Mouse (Mus musculus): ENCODE measurements at regions not wholly inside any gene's neighbourhood (a gene's known extent, or its start where the extent isn't known, plus 50 kb on each side); places are given as distances from the start of the nearest gene placed in this dataset.

DNA sequence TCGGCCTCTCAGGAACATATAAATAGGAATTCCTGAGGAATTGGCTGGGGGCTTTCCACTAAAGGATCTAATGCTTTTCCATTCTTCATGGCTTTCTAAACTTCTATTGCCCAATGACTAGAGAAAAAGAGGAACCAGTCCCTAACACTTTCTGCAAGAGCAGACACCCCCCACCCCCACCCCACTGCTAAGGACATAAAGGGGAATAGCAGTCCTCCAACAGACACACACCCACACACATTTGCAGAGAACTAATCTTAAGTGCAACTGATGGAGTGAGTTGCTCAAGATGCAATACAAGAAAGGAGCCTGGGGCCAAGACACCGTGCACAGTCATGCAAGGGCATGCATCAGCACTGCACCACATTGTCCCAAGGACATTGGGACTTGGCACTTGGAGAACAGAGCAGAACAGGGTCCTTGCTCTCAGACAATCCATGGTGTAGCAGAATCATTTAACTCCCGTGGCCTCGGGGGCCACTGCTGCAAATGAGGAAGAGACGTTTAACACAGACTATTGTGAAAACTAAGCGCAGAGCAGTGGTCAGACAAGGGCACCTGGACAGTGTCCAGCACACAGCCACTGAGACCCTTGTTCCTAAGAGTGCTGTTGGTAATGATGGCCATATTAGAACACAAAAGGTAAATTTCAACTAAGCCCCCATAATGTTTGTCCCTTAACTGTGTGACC lies 161.1 kb downstream of the Xpnpep1 start:
- DNase-seq: no peak

DNA sequence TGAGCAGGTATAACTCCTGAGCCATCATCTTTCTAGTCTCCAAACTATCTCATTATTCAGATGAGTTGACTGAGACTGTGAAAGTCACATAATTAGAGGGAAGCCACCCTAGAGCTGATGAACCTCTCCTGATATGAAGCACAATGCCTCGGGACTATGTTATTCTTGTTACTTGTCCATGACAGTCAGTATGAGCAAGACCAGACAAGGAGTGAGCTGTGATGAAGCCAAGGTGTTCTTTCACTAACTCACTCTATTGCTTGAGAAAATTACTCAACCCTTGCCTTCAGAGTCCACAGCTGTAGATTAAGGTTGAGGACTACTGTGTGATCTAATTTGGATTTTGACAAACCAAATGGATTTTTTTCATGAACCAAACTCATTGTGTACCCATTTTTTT lies 173.4 kb downstream of the Xpnpep1 start:
- no peak for DNase-seq

DNA sequence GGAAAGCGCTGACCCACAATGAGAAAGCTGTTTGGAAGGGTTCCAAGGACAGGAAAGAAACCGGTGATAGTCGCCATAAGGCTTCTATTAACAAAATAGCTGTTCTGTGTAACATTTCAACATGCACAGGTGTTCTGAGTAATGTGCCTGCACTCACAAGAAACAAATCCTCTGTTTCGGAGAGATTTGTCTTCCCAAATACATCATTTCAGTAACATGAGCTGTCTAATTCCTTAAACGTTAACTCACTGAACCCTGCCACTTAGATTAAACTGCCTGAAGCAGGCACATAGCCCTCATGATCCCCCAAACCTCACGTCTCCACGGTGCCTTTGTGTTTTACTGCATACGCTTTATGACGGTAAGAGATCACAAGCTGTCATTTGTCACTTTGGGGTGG lies 178.4 kb downstream of the Xpnpep1 start:
- DNase-seq: no peak

DNA sequence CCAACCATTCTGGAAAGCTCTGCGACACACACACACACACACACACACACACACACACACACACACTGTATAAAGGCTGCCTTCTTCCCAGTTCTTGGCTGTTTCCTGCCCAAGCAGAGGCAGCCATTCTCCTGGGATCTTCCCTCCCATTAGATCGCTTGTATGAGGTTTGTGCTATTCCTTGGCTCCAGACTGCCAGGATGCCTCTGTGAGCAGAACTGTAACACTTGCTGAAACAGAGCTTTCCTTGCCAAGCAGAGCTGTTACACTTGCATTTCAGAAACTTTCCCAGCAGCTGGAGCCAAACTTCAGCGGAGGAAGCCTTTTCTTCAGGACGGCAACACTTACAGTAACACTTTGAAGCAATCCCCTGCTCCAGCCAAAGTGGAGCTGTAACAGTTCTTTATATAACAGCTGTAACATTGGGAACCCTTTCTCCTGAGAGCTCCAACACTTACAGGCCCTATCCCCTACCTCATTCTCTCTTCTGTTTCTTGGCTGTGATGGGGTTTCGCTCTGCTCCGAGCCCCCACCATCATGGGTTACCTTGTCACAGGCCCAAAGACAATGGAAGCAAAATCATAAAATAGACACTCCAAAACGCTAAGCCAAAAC lies 185.8 kb downstream of the Xpnpep1 start:
- DNase-seq: peak; percentile 1

DNA sequence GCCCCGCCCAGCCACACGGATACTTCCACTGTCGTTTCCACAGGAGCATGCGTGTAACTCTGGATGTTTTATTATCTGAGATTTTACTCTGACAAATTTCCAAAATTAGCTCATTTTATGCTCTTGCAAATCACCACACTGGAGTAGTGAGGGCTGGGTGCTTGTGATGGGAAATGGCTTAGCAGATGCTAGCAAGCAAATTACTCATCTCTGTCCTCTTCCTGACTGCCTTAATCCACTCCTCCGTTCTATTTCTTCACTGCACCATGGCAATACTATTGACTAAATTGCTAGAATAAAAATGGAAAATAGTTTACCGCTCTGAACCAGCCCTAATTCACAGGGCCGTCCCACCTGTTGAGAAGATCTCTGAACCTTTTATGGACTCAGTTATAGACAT lies 223.8 kb downstream of the Xpnpep1 start:
- no peak for DNase-seq

DNA sequence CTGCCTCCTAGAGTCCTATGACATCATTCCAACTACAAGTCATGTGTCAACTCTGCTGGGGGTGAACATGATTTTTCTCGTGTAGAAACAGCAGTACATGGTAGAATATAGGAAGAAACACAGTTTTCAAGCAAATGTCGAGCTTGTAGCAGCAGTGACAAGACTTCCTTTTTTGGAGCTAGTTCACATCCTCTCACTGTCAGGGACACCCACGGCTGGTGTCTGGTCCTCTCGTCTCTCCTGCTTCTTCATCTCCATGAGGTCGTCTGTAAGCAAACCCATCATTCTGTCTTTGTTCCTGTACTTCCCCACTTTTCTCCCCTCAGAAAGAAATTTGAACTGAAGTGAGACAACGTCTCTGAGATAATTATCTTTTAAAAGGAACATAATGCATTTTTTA lies 228.0 kb downstream of the Xpnpep1 start:
- no peak for DNase-seq

DNA sequence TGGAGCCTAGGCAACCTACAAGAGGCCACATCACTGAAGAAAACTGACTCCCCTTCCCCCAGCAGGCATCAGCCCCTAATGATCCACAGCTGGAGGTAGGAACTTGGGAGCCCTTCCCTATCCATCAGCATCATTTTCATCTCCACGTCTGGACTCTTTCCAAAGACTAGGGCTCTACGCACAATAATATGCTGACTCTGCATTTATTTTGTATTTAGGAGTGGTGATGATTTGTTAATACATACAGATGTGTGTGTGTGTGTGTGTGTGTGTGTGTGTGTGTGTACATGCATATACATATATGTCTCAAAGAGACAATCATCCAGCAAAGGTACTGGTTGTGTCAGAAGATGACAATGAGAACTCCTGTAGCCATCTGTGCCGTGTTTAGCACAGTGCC lies 251.2 kb downstream of the Xpnpep1 start:
- no peak for DNase-seq

DNA sequence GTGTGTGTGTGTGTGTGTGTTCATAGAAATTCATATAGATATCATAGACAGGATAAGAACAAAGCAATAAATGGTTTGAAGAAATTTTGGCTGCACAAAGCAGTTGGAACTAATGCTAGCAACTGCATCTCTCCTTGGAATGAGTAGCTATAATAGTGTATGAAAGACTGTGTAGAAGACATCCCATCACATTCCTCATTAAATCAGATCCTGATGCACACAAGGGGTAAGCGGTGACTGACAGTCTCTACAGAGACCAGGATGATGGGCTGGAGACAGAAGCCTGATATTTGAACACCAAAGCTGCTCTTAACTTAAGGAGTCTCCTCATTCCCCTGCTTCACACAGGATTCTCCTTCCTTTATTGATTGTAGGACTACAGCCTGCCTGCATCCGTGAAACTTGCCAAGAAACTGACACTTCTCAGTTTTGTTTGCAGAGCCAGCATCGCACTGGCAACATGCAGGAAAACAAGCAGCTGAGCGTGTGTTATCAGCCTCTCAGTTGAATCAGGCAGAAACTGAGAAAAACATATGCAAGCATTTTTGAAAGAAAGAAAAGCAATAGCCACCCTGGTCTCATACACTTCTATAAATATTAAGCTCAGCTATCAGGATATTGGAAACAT lies 271.1 kb downstream of the Xpnpep1 start:
- no peak for DNase-seq

DNA sequence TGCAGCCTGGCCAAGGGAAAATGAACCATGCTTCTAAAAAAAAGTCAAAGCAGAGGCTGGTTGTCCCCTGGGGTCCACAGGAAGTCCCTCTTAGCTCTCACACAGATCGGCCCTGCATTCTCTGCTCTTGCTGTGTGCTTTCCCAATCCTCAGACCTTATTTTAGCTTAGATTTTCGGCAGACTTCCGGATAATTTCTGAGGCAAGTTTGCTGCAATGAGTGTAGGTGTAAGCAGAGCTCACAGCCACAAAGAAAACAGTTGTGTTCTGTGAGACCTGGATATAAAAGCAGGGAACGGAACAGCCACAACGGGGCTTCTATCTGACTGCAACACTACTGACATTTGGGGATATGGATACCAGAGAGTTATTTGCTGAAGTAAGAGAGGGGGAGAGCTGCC lies 271.9 kb downstream of the Xpnpep1 start:
- no peak for DNase-seq

DNA sequence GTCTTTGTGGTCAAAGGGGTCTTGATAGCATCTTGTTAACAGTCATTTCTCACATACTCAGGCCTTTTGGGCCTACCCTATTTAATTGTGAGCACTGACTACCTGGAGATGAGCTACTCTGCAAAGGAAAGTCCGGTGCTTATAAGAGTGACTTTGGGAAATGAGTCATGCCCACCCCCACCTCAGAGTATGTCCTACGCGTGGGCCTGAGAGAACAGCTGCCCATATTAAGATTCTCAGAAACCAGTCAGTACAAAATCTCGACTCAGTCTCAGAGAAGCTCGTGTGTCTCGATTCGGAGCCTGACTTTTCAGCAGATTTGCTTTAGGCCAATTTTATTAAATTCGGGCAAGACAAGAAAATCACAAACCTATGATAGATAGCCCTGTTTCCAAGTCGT lies 301.1 kb downstream of the Xpnpep1 start:
- DNase-seq: no peak

DNA sequence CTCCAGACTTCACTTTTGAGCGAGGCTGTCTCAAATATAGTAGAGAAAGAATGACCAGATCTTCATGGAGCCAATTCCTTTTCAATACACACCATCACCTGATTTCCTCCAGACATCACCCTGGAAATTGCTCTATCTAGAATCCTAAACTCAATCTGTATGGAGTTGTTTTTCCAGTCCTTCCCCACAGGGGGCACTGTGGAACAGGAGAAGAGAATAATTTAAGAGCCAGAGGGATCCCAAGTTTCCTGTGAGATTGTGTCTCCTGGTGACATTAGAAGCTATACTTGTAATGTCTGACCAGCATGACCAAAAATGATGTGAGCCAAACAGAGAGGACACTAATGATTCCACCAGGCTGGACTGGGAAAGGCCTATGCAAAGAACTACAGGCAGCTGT lies 318.2 kb downstream of the Xpnpep1 start:
- DNase-seq: no peak

DNA sequence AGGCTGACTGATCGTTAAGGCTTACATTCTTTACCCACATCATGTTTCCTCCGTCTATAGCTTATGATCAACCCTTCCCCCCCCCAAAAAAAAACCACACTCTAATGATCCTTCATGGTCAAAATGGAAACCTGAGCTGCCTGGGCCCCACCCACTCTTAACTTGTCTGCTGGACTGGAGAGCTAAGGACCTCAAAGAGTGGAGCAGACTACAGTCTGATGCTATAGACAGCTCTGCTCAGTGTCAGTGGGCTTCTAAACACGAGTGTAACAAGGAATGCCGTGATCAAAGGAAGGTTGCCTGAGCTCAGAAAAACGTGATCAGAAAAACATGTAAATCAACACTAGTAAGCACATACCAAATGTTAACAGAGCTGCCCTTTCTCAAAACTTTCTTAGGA lies 324.7 kb downstream of the Xpnpep1 start:
- no peak for DNase-seq

DNA sequence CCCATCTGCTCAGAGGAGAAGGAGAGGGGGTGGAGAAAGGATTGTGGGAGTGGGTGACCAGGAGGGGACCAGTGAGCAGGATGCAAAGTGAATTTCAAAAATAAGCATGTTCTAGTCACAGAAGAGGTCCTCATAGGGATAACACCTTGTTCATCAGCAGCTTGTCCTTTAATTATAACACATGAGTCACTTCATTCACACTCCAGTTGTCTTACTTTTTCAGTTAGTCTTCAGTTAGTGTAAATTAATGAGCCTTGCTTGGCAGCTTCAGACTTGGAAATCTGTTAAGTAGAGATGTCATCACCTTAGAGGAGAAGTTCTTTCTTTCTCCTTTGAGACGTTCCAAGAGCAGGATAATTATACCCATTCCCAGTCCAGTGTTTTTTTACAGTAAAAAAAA lies 332.3 kb downstream of the Xpnpep1 start:
- no peak for DNase-seq

DNA sequence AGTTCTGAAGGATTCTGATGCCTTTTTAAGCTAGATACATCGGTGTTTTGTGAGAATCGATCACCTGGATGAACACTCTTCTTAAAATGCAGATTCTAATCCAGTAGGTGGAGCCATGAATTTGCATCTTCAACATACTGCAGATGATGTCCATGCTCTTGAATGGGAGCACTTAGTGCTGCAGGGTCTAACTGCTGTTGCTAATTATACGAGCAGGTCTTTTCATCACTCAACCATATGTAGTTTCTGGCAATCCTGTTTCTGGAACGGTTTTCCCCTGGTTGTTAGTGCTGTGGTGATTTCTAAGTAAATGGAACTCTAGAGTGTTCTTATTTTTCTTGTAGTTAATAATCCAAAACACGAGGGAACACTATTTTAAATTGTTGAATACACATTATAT lies 379.0 kb downstream of the Xpnpep1 start:
- DNase-seq: no peak

DNA sequence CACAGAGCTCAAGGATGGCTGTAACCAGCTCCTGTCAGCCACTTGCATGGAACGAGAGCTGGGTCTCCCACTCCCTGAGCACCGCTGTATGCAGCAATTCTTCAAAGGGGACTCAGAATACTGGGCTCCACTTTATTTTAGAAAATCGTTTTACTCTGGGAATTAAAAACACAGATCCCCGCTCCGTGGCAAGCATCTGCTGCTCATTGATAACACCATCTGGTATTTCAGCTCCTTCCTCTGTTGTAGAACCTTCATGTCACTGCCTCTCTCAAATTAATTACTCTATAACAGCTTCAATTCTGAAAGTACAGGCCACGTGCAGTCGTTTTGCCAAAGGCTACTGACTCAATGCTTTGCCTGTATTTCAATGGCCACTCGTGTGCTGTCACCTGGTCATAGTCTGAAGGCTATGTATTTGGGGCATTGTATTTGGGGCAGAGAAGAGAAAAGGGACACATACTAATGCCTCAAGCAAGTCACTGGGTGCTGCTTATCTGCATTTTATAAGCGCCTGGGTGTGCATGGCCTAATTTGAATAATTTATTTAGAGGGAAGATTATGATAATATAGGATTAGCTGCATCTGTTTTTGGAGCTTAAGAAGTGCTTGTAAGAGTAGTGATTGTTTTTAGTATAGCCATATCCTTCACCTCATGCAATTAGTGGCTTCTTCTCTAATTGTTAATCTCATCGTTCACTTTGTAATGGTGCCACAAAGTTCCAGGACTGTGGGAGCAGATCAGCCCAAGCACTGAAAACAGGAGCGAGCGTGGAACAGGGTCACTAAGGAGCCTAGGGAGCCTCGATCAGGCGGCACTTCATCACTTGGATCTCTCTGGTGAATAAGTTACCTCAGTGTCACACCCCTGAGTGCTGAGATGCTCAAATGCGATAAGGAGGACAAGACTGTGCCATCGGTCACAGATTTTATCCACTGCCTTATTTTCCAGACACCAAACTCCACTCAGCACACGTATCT lies 383.3 kb downstream of the Ins1 start:
- DNase-seq: no peak

DNA sequence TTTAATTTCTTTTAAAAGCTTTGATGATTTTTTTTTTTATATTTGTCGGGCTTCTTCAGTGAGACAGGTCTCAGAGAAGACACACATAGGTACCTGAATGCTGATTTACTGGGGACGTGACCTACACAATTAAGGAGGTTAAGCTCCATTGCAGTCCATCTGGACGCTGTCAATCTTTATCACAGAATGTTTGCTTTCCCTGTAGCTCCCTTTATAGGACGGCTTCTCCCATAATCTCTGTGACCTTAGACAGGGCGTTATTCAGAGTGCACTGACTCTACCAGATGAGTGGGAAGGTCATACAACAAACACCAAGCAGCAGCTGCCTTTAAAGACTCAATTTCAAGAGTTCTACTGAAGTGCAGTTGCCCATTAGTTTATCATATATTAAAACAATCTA lies 376.1 kb downstream of the Ins1 start:
- DNase-seq: no peak

DNA sequence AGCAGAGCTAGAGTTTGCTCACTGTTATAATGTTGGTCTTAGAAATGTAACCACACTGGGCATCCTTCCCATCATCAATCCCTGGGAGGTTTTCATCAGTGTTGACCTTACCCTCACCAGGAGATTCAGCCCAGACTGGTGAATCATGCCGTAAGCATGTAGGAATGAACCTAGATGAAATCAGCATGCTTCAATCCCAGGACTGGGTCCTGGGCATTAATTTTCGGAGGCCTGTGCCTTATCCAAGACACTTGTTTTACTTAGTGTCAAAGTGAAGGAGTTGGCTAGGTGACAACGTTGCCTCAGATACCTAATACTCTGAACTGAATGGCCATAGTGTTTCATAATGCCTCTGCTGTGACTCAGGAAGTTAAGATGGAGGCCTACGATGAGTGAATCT lies 368.4 kb downstream of the Ins1 start:
- DNase-seq: no peak

DNA sequence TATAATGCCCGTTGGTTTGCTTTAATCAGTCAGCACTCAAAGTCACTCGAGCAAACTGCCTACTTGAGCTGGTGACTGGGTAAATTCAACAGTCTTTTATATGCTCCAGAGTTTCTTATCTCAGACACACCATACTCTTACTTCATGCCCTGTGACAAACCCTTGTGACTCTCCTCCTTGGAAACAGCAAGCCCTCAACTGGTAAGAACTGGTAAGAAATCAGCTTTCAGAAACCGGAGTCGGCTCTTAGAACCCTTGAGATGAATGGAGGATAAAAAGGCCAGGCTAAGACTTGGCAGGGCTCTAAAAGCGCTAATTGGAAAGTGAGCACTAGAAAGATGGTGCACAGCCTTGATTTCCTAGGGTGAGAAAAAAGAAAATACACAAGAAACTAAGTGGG lies 360.2 kb downstream of the Ins1 start:
- DNase-seq: no peak

DNA sequence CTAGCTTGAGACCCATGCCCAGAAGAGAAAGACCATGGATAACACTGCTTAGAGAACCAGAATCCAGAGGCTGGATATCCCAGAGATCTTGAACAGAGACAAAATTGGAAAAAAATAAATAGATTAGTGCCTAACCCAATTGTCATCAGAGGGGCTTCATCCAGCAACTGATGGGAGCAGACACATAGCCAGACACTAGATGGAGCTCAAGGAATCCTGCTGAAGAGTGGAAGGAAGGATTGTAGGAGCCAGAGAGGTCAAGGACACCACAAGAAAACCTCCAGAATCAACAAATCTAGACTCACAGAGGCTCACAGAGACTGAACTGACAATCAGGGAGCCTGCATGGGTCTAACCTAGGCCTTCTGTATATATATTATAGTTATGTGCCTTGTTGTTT lies 359.4 kb downstream of the Ins1 start:
- no peak for DNase-seq

DNA sequence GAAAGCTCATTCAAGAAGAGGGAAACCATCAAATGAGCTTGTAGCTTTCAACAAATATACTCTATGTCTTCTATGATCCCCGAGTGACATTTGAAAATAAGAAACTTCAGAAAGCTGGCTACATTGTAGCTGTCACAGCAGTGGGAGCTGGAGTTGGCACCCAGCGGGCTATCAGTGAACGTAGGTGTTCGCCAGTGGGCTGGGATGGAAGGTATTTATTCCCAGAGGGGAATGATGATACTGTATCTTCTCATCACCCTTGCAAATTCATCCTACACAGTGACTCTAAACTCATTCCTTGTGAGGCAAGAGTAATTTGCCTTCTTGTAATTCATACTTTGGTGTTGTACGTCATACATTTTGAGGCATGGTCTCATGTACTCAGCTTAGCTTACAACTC lies 349.3 kb downstream of the Ins1 start:
- no peak for DNase-seq

DNA sequence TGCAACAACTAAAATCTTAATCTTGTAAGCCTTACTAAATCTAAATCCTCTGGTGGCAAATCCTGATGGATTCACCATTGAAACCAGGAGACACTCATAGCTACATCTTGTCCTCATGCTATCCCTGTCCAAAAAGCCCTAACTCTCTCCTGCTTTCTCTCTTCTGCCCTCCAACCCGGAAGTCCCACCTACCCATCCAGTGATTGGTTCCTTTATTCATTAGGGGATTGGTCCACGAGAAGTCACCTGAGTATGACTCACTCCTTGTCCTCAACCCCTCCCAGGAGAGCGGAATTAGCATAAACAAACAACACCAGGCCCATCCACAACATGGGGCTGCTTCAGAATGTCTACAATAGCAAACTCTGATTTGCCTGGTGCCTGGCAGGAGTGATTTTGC lies 342.8 kb downstream of the Ins1 start:
- no peak for DNase-seq

DNA sequence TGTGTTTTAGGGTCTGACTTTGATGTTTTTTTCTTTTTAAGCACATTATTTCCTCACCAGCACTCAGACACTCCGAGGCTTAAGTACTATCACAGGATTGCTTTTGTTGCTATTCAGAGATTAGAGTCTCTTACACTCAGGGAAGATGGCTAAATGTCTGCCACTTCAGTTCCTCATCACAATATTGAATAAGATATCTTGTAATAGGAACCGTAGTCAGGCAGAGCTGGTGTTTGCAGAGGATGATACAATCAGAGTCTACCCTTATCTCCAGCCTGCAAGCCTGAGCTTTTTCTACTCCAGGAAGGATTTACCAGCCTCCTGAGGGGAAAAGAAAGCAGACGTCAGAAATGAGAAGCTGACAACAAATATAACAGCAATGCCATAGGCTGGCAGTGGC lies 336.3 kb downstream of the Ins1 start:
- DNase-seq: no peak

DNA sequence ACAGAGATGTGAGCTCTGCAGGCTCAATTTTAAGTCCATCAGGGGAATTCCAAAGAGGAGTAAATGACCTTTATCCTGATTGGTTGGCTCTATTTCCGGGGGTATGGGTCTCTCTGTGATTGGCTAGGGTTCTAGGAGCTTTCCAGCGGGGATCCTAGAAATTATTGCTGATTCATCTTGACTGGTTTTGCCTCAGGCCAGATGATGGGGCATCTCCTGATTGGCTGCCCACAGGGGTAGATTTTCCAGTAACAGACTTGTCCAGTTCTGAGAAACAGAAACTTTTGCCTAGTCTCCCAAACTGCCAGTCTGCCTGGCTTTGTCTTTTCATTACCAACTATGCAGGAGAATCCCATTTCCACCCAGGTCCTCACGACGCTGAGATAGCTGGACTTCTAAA lies 301.3 kb downstream of the Ins1 start:
- no peak for DNase-seq

DNA sequence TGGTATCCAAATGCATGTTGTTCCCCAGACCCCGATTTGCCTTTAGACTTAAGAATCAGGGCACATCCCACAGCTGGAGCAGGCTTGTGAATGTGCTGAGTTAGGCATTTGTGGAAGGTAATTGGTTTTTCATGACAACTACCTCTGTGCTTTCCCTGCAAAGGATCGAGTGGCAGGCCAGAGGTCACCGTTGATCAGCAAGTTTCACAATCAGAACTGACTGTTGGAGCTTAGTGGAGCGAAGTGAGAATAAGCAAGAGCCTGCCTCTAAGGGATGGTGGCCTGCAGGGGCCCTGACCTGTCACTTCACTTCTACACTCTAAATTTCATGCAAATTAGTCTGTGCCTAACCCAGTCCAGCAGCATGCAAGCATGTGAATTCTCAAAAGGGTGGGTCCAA lies 270.7 kb downstream of the Ins1 start:
- no peak for DNase-seq
